Mouse (Mus musculus): ENCODE data around the gene Tcf7.

DNA sequence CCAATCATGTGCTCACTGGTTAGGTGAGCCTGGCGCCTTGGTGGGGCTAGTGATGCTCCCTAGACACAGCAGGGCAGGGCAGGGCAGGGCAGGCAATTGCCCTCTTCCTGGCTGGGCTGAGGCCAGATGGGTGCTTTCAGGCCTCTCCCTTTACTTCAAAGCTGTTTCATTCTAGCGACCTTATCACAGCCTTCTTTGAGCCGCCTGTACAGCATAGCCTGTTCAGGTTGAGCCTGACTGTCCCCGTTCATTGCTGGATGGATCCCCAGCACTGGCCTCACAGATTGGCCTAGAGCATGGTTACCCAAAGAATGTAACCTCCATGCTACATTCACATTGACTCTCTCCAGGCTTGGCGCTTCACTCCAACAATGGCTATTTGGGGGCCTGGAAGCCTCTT, 52.1 kb downstream of the Tcf7 start:
- TF ChIP-seq CTCF (IDR thresholded peaks at IDR 0.05; ENCODE audit: low read depth) (no peak), EP300 (IDR thresholded peaks at IDR 0.05; ENCODE audit: low read depth) (no peak)

Measured in liver, embryonic 14.5 days (tissue).